Mouse (Mus musculus) thymus, adult 2 months (tissue): ENCODE data around the gene Pet117.

Experiments used
- CTCF ChIP-seq: fragments of 200-500 bp; IDR thresholded peaks from 2 replicates; pipeline ENCODE4 v1.5.1; 2012; ENCODE audit warnings: mild to moderate bottlenecking, control low read depth, low read length, moderate library complexity, borderline replicate concordance; ENCODE audit not compliant: control insufficient read depth, poor library complexity, insufficient read depth; ENCODE audit errors: extremely low read depth
- POLR2A ChIP-seq: fragments of 200-500 bp; IDR thresholded peaks from 2 replicates; pipeline ENCODE4 v1.6.1; 2012; ENCODE audit warnings: mild to moderate bottlenecking, low read length, control low read depth, moderate library complexity; ENCODE audit not compliant: control insufficient read depth, poor library complexity, insufficient read depth; ENCODE audit errors: extremely low read depth

GRCm38 (mm10) chr2:144348525-144348924 lies 20.3 kb upstream of the Pet117 start:
- TF ChIP-seq CTCF (no peak), POLR2A (no peak)
